Mouse (Mus musculus) megakaryocyte, embryonic 14.5 days (primary cell): ENCODE results near the gene Polrmt. TPM values are rescaled to one million over a fixed set of nuclear protein-coding genes. Genes with fewer than 3 reads are reported as not detected.

ENCODE experiments used
- H3K27me3 ChIP-seq: replicated peaks from 2 replicates; pipeline ENCODE3; 2012; ENCODE audit warnings: inconsistent platforms
- H3K36me3 ChIP-seq: replicated peaks from 2 replicates; pipeline ENCODE3; 2012; ENCODE audit warnings: low read length, inconsistent platforms, mixed read lengths
- H3K4me1 ChIP-seq: 2 replicates; pipeline ENCODE4 v1.6.1; 2012; ENCODE audit warnings: inconsistent platforms
- H3K4me3 ChIP-seq: replicated peaks from 2 replicates; pipeline ENCODE3; 2012; ENCODE audit warnings: moderate library complexity, mild to moderate bottlenecking, inconsistent platforms
- H3K9me3 ChIP-seq: 2 replicates; pipeline ENCODE4 v1.6.1; 2012; ENCODE audit warnings: inconsistent platforms
- FLI1 ChIP-seq: IDR thresholded peaks from 2 replicates; pipeline ENCODE4 v1.6.1; 2012; ENCODE audit warnings: low read length, inconsistent platforms, mixed read lengths
- GATA1 ChIP-seq: IDR thresholded peaks from 3 replicates; pipeline ENCODE4 v1.6.1; 2012; ENCODE audit warnings: mixed read lengths, low read length, inconsistent platforms, borderline replicate concordance
- polyA plus RNA-seq: library from polyadenylated mRNA; stranded (reverse); fragments of >175 nt; gene quantifications from 2 replicates; pipeline ENCODE4 v1.2.3, GENCODE M21; 2012; ENCODE audit warnings: low replicate concordance; ENCODE audit not compliant: insufficient read depth

Polrmt gene
- polyA plus RNA-seq, 1 experiment = 11.1 TPM

GRCm38 (mm10) chr10:79713163-79713562 is 33.2 kb downstream of the Polrmt start:
- Histone ChIP-seq H3K4me3 (no peak overlapping the region), H3K27me3 (peaks cover 40% of the 10 kb centered on the region), H3K9me3 (0 out of 2 replicates have a peak, but pooled peaks cover under 1% of the 10 kb centered on the region), H3K36me3 (peaks cover 41% of the 10 kb centered on the region), H3K4me1 (peaks cover 77% of the 10 kb centered on the region)
- TF ChIP-seq FLI1 (no peak), GATA1 (no peak)

GRCm38 (mm10) chr10:79712499-79713126 is 33.8 kb downstream of the Polrmt start:
- H3K27me3 ChIP-seq = peaks cover 35% of the 10 kb centered on the region
- no peaks in the 10 kb centered on the region for H3K9me3 ChIP-seq
- H3K4me1 ChIP-seq = peaks cover 78% of the 10 kb centered on the region
- no peak overlapping the region for H3K4me3 ChIP-seq
- TF ChIP-seq GATA1 (no peak), FLI1 (no peak)
- H3K36me3 ChIP-seq = peaks cover 46% of the 10 kb centered on the region

GRCm38 (mm10) chr10:79712029-79712428 is 34.4 kb downstream of the Polrmt start:
- peaks cover 78% of the 10 kb centered on the region for H3K4me1 ChIP-seq
- H3K36me3 ChIP-seq = peaks cover 52% of the 10 kb centered on the region
- H3K27me3 ChIP-seq = peaks cover 29% of the 10 kb centered on the region
- no peaks in the 10 kb centered on the region for H3K9me3 ChIP-seq
- H3K4me3 ChIP-seq = no peak overlapping the region
- TF ChIP-seq GATA1 (no peak), FLI1 (no peak)

GRCm38 (mm10) chr10:79709307-79709706 is 37.1 kb downstream of the Polrmt start:
- Histone ChIP-seq H3K4me3 (peak overlapping the region; percentile 69), H3K4me1 (peaks cover 91% of the 10 kb centered on the region), H3K27me3 (peaks cover 3% of the 10 kb centered on the region), H3K36me3 (peaks cover 63% of the 10 kb centered on the region), H3K9me3 (no peaks in the 10 kb centered on the region)
- TF ChIP-seq GATA1 (no peak), FLI1 (no peak)

GRCm38 (mm10) chr10:79708668-79709067 is 37.7 kb downstream of the Polrmt start:
- no peak for TF ChIP-seq FLI1
- no peak for TF ChIP-seq GATA1
- Histone ChIP-seq H3K4me1 (peaks cover 91% of the 10 kb centered on the region), H3K27me3 (no peaks in the 10 kb centered on the region), H3K36me3 (peaks cover 63% of the 10 kb centered on the region), H3K9me3 (no peaks in the 10 kb centered on the region), H3K4me3 (peak overlapping the region; percentile 69)

GRCm38 (mm10) chr10:79707759-79708158 is 38.6 kb downstream of the Polrmt start:
- Histone ChIP-seq H3K4me1 (peaks cover 85% of the 10 kb centered on the region), H3K4me3 (peak overlapping the region; percentile 98), H3K36me3 (peaks cover 63% of the 10 kb centered on the region), H3K9me3 (no peaks in the 10 kb centered on the region), H3K27me3 (no peaks in the 10 kb centered on the region)
- TF ChIP-seq GATA1 = no peak
- TF ChIP-seq FLI1 = no peak

- Histone ChIP-seq H3K9me3 (no peaks in the 10 kb centered on the region), H3K4me3 (peak overlapping the region; percentile 98), H3K36me3 (peaks cover 62% of the 10 kb centered on the region), H3K27me3 (no peaks in the 10 kb centered on the region), H3K4me1 (peaks cover 79% of the 10 kb centered on the region)
- TF ChIP-seq GATA1 (no peak), FLI1 (no peak)
These were observed 39.2 kb downstream of the Polrmt start for GRCm38 (mm10) chr10:79707162-79707561.

GRCm38 (mm10) chr10:79706406-79707094 is 39.8 kb downstream of the Polrmt start:
- peaks cover 56% of the 10 kb centered on the region for H3K36me3 ChIP-seq
- no peaks in the 10 kb centered on the region for H3K27me3 ChIP-seq
- H3K4me1 ChIP-seq = peaks cover 73% of the 10 kb centered on the region
- H3K9me3 ChIP-seq = no peaks in the 10 kb centered on the region
- TF ChIP-seq FLI1 (no peak), GATA1 (no peak)
- H3K4me3 ChIP-seq = peak overlapping the region; percentile 98

- Histone ChIP-seq H3K36me3 (peaks cover 50% of the 10 kb centered on the region), H3K4me3 (peak overlapping the region; percentile 98), H3K9me3 (no peaks in the 10 kb centered on the region), H3K27me3 (no peaks in the 10 kb centered on the region), H3K4me1 (peaks cover 71% of the 10 kb centered on the region)
- TF ChIP-seq FLI1 (no peak), GATA1 (0 out of 3 replicates have a peak, but pooled peaks have one; percentile 59)
These were observed 40.4 kb downstream of the Polrmt start for GRCm38 (mm10) chr10:79705951-79706350.

- TF ChIP-seq FLI1 (no peak), GATA1 (no peak)
- Histone ChIP-seq H3K27me3 (no peaks in the 10 kb centered on the region), H3K4me3 (peak overlapping the region; percentile 98), H3K4me1 (peaks cover 66% of the 10 kb centered on the region), H3K9me3 (no peaks in the 10 kb centered on the region), H3K36me3 (peaks cover 40% of the 10 kb centered on the region)
These were observed 41.4 kb downstream of the Polrmt start for GRCm38 (mm10) chr10:79704970-79705360.
